Mouse (Mus musculus) bone marrow macrophage, adult 2 months (primary cell): ENCODE data around the gene Map1b.

Source experiments
- CTCF ChIP-seq: IDR thresholded peaks from 2 replicates; pipeline ENCODE4 v1.5.1; 2012; ENCODE audit warnings: low read depth, mild to moderate bottlenecking, low read length, moderate library complexity
- POLR2A ChIP-seq: IDR thresholded peaks from 2 replicates; pipeline ENCODE4 v1.6.1; 2012; ENCODE audit warnings: mild to moderate bottlenecking, low read depth, low read length, borderline replicate concordance

DNA sequence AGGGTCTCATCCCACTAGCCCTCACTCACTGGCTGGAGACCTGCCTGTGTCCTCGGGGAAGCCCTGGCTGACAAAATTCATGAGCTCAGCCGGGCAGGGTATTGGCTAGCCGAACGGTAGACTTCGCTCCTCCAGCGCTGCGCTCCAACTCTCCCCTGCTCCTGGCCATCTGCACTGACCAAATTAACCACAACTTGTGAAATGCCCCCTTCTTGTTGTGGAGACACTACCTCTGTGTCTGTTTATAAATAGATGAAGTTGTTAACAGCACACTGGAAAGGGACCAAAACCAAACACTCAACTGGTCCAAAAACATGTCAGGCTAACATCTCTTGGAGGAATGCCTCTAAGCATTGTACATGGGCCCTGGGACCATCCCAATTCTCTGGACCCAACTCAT, 42.2 kb downstream of the Map1b start:
- TF ChIP-seq CTCF (no peak), POLR2A (no peak)
